Mouse (Mus musculus) heart, postnatal 0 days (tissue): ENCODE data around the gene 1700125H20Rik. TPM values are rescaled to one million over a fixed set of nuclear protein-coding genes. Genes with fewer than 3 reads are reported as not detected.

Source experiments
- ATAC-seq: fragments of 200-750 bp; cut with Nextera tagmentation; 2 replicates; pipeline ENCODE4 v1.8.0; 2017; ENCODE audit warnings: low read depth, moderate number of reproducible peaks, moderate library complexity; ENCODE audit not compliant: insufficient read depth
- DNase-seq: peaks from one replicate; pipeline ENCODE4 v3.0.0-alpha.2; 2016; ENCODE audit warnings: low spot score
- H3K27ac ChIP-seq: fragments of 300-500 bp; sonication (generic); 2 replicates; pipeline ENCODE4 v1.5.1; 2014; ENCODE audit warnings: low read depth, mild to moderate bottlenecking
- H3K27me3 ChIP-seq: fragments of 300-500 bp; sonication (generic); 2 replicates; pipeline ENCODE4 v1.6.1; 2014; ENCODE audit warnings: low read length, mixed read lengths; ENCODE audit not compliant: control insufficient read depth, insufficient read depth
- H3K36me3 ChIP-seq: fragments of 300-500 bp; sonication (generic); replicated peaks from 2 replicates; pipeline ENCODE4 v1.6.1; 2014; ENCODE audit warnings: low read length, mixed read lengths; ENCODE audit not compliant: control insufficient read depth, insufficient read depth
- H3K4me1 ChIP-seq: fragments of 300-500 bp; sonication (generic); 2 replicates; pipeline ENCODE4 v1.6.1; 2014; ENCODE audit warnings: antibody characterized with exemption; ENCODE audit not compliant: control insufficient read depth, insufficient read depth
- H3K4me2 ChIP-seq: fragments of 300-500 bp; sonication (generic); 2 replicates; pipeline ENCODE4 v1.6.1; 2014; ENCODE audit warnings: low read depth, mild to moderate bottlenecking, low read length, moderate library complexity
- H3K4me3 ChIP-seq: fragments of 300-500 bp; sonication (generic); 2 replicates; pipeline ENCODE4 v1.5.1; 2014; ENCODE audit warnings: low read depth, low read length
- H3K9ac ChIP-seq: fragments of 300-500 bp; sonication (generic); replicated peaks from 2 replicates; pipeline ENCODE4 v1.6.1; 2014; ENCODE audit warnings: low read depth, low read length, mixed read lengths
- H3K9me3 ChIP-seq: fragments of 300-500 bp; sonication (generic); replicated peaks from 2 replicates; pipeline ENCODE4 v1.6.1; 2016; ENCODE audit warnings: low read length; ENCODE audit not compliant: control insufficient read depth
- CTCF ChIP-seq: IDR thresholded peaks from 2 replicates; pipeline ENCODE4 v1.5.1; 2016; ENCODE audit warnings: antibody characterized with exemption, control low read depth, low read depth
- EP300 ChIP-seq: IDR thresholded peaks from 2 replicates; pipeline ENCODE4 v1.6.1; 2016; ENCODE audit warnings: antibody characterized with exemption, low read depth
- WGBS: fragments of 180-500 bp; shearing (Covaris S2); extraction: QIAGEN DNeasy Blood & Tissue Kit; methylation state at CpG from one replicate; pipeline ENCODE4 v1.1.7; 2014; 5-methylcytosine and 5-hydroxymethylcytosine counted together
- polyA plus RNA-seq: library from polyadenylated mRNA; unstranded; fragments of >200 nt; fragmentation: Nextera tagmentation; extraction: Ambion mirVana; gene quantifications from 2 replicates; pipeline ENCODE4 v1.2.1, GENCODE M21; 2015
- total RNA-seq: library from RNA; depleted of rRNA; stranded (reverse); fragments of >200 nt; gene quantifications from 2 replicates; pipeline ENCODE4 v1.2.3, GENCODE M21; 2014; ENCODE audit warnings: low replicate concordance

The 1700125H20Rik gene
- total and polyA plus RNA-seq, 2 experiments from 2014 or later: 0.23 TPM; not detected in 1

GRCm38 (mm10) chr11:85194206-85194605 is 24.0 kb downstream of the 1700125H20Rik start:
- ATAC-seq: no peak
- H3K27me3 ChIP-seq: no peaks in the 10 kb centered on the region
- WGBS: 87% methylated on average over 11 of the region's 11 CpGs
- DNase-seq: no peak
- no peak for TF ChIP-seq EP300
- no peak for TF ChIP-seq CTCF
- H3K4me3 ChIP-seq: no peak overlapping the region
- no peak overlapping the region for H3K4me2 ChIP-seq
- no peaks in the 10 kb centered on the region for H3K9me3 ChIP-seq
- no peak overlapping the region for H3K9ac ChIP-seq
- no peaks in the 10 kb centered on the region for H3K4me1 ChIP-seq
- peaks cover 90% of the 10 kb centered on the region for H3K36me3 ChIP-seq
- H3K27ac ChIP-seq: no peak overlapping the region

- H3K27me3 ChIP-seq: no peaks in the 10 kb centered on the region
- ATAC-seq (no peak), DNase-seq (no peak)
- H3K9me3 ChIP-seq: no peaks in the 10 kb centered on the region
- H3K4me1 ChIP-seq: no peaks in the 10 kb centered on the region
- H3K36me3 ChIP-seq: peaks cover 88% of the 10 kb centered on the region
- H3K9ac ChIP-seq: no peak overlapping the region
- no peak overlapping the region for H3K27ac ChIP-seq
- no peak for TF ChIP-seq CTCF
- no peak for TF ChIP-seq EP300
- WGBS: 84% methylated on average over 9 of the region's 9 CpGs
- no peak overlapping the region for H3K4me2 ChIP-seq
- no peak overlapping the region for H3K4me3 ChIP-seq
These were observed 25.8 kb downstream of the 1700125H20Rik start for GRCm38 (mm10) chr11:85196046-85196445.

- no peak overlapping the region for H3K4me2 ChIP-seq
- ATAC-seq: no peak
- no peak for TF ChIP-seq EP300
- TF ChIP-seq CTCF: no peak
- DNase-seq: no peak
- no peaks in the 10 kb centered on the region for H3K9me3 ChIP-seq
- H3K4me3 ChIP-seq: no peak overlapping the region
- H3K27me3 ChIP-seq: no peaks in the 10 kb centered on the region
- no peak overlapping the region for H3K9ac ChIP-seq
- 69% methylated on average over 2 of the region's 2 CpGs for WGBS
- H3K4me1 ChIP-seq: no peaks in the 10 kb centered on the region
- H3K36me3 ChIP-seq: peaks cover 82% of the 10 kb centered on the region
- no peak overlapping the region for H3K27ac ChIP-seq
These were observed 28.7 kb downstream of the 1700125H20Rik start for GRCm38 (mm10) chr11:85198906-85199305.

- H3K27me3 ChIP-seq: no peaks in the 10 kb centered on the region
- no peaks in the 10 kb centered on the region for H3K4me1 ChIP-seq
- no peak overlapping the region for H3K9ac ChIP-seq
- DNase-seq (no peak), ATAC-seq (no peak)
- H3K36me3 ChIP-seq: peaks cover 75% of the 10 kb centered on the region
- H3K9me3 ChIP-seq: no peaks in the 10 kb centered on the region
- H3K4me3 ChIP-seq: no peak overlapping the region
- no peak overlapping the region for H3K27ac ChIP-seq
- TF ChIP-seq EP300 (no peak), CTCF (no peak)
- no peak overlapping the region for H3K4me2 ChIP-seq
These were observed 36.0 kb downstream of the 1700125H20Rik start for GRCm38 (mm10) chr11:85206231-85206630.

- Histone ChIP-seq H3K9me3 (no peaks in the 10 kb centered on the region), H3K4me1 (no peaks in the 10 kb centered on the region), H3K4me2 (no peak overlapping the region), H3K27ac (no peak overlapping the region), H3K9ac (no peak overlapping the region), H3K36me3 (peaks cover 86% of the 10 kb centered on the region), H3K4me3 (no peak overlapping the region), H3K27me3 (no peaks in the 10 kb centered on the region)
- DNase-seq (no peak), ATAC-seq (no peak)
- no peak for TF ChIP-seq CTCF
- WGBS: 91% methylated on average over 2 of the region's 2 CpGs
These were observed 40.9 kb downstream of the 1700125H20Rik start for GRCm38 (mm10) chr11:85211151-85211550.

GRCm38 (mm10) chr11:85213215-85213614 is 43.0 kb downstream of the 1700125H20Rik start:
- no peak for ATAC-seq
- Histone ChIP-seq H3K27me3 (no peaks in the 10 kb centered on the region), H3K4me3 (no peak overlapping the region), H3K9me3 (no peaks in the 10 kb centered on the region), H3K4me2 (no peak overlapping the region), H3K36me3 (peaks cover 69% of the 10 kb centered on the region), H3K27ac (no peak overlapping the region), H3K9ac (no peak overlapping the region), H3K4me1 (no peaks in the 10 kb centered on the region)
- TF ChIP-seq EP300 (no peak), CTCF (no peak)
- no peak for DNase-seq
- WGBS: 79% methylated on average over 2 of the region's 2 CpGs
